Mouse (Mus musculus): Measurements from ENCODE around the gene Nsun4. TPM values are rescaled to one million over a fixed set of nuclear protein-coding genes. Genes with fewer than 3 reads are reported as not detected.

The Nsun4 gene
- 16.9 and 18.9 TPM in 2 replicates for polyA plus RNA-seq (2016; fragmentation: Nextera tagmentation; extraction: Ambion mirVana)

DNA sequence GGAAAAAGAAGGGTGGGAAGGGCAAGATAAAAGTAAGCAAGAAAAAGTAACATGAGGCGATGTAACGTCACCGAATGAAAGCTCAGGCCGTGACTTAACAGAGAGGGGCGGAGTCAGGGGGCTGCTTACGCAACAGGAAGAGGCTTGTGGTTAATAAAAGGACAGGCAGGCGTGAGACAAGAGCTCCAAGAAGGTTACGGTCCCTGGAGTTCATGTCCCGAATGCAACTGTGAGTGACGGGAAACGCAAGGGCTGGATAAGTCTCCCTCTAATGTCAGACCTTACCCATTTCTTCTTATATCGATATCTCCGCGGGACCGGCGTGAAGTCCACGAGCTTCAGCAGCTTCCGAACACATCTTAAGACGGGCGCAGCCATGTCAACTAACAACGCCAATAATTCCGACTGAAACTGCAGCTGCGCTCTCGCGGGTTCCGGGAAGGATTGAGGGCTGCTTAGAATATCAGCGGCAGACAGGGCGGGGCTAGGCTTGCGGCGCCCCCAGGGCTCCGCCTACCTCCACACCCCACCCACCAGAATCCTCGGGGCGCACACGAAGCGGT, at the start of gene Nsun4:
TSS of gene Nsun4 (minus strand) at position 478 of the 563 bp plus-strand sequence.
- Histone ChIP-seq H3K4me3 (replicated peaks) (peak within 1 kb of the TSS; percentile 57), H3K4me2 (peak within 1 kb of the TSS; percentile 81), H3K27ac (peak within 1 kb of the TSS; percentile 91), H3K27me3 (0 out of 2 replicates have a peak, but pooled peaks cover 4% of the 10 kb centered on the region), H3K4me1 (peaks cover 19% of the 10 kb centered on the region), H3K36me3 (replicated peaks) (no peaks in the 10 kb centered on the region), H3K9me3 (no peaks in the 10 kb centered on the region), H3K9ac (peak within 1 kb of the TSS; percentile 60)
- under 1% methylated on average over 35 of the region's 35 CpGs for WGBS
- ATAC-seq (ENCODE audit: low FRiP score), result peak; percentile 96

DNA sequence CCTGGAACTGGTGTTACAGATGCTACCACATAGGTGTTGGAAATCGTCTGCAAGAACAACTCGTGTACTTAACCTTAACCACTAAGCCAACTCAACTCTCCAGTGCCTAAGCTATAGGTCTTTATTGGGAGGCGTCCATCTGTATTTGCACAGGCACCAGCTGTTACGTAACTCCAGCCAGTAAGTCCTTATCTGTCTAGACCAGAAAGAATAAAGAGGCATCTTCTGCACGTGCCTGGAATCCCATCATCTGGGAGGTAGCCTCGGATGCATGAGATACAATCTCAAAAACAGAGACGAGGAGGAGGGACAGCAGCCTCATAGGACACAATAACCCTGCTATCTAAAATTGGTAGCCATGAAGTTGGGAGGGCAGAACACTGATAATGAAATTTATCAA, 47.3 kb upstream of the Nsun4 start:
- WGBS, result 91% methylated on average over 7 of the region's 7 CpGs
- ATAC-seq (ENCODE audit: low FRiP score), result no peak
- peaks cover 88% of the 10 kb centered on the region for H3K36me3 ChIP-seq (replicated peaks)

DNA sequence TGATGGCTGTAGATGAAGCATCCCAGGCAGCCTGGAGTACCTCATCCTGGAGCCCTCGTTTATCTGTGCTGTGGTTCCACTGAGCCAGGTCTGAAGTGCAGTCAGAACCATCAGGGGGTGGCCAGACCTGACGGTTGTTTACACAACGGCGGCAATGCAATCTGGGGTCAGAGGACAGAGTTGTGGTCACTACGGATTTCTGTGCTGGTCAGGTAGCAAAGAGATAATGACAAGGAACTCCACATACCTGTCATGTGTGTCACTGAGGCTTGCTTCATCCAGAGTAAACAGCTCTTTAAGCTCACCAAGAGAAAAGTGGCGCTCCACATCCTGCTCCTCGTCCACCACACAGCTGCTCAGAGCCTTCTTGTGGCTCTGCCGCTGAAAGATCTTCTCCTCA, 43.5 kb upstream of the Nsun4 start:
- WGBS, result 91% methylated on average over 8 of the region's 8 CpGs
- Histone ChIP-seq H3K9ac (no peak overlapping the region), H3K4me3 (replicated peaks) (no peak overlapping the region), H3K27me3 (no peaks in the 10 kb centered on the region), H3K4me2 (no peak overlapping the region), H3K27ac (no peak overlapping the region), H3K9me3 (no peaks in the 10 kb centered on the region), H3K4me1 (no peaks in the 10 kb centered on the region), H3K36me3 (replicated peaks) (peaks cover 96% of the 10 kb centered on the region)
- no peak for ATAC-seq (ENCODE audit: low FRiP score)

More for the DNA sequence above, 47.3 kb upstream of the Nsun4 start:
- Histone ChIP-seq H3K9ac (no peak overlapping the region), H3K4me3 (replicated peaks) (no peak overlapping the region), H3K27me3 (no peaks in the 10 kb centered on the region), H3K9me3 (no peaks in the 10 kb centered on the region), H3K4me2 (no peak overlapping the region), H3K27ac (no peak overlapping the region), H3K4me1 (no peaks in the 10 kb centered on the region)

DNA sequence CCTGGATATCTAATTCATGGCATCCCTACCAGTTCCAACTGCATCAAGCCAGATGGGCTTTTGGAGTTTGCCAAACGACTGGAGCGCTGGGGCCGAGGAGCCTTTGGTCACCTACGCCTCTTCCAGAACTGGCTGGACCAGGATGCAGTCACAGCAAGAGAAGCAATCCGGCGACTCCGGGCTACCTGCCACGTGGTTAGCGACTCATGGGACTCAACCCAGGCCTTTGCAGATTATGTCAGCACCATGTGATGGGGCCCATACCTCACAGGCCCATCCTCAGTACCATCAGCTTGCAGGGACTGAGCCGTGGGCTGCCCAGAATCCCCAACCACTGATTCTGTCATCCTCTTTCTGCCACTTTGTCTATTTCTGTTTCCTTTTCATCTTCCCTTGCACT, 42.6 kb upstream of the Nsun4 start:
- no peaks in the 10 kb centered on the region for H3K27me3 ChIP-seq
- ATAC-seq (ENCODE audit: low FRiP score), result no peak
- H3K27ac ChIP-seq, result no peak overlapping the region
- peaks cover 97% of the 10 kb centered on the region for H3K36me3 ChIP-seq (replicated peaks)
- H3K9ac ChIP-seq, result no peak overlapping the region
- H3K9me3 ChIP-seq, result no peaks in the 10 kb centered on the region
- H3K4me2 ChIP-seq, result no peak overlapping the region
- H3K4me3 ChIP-seq (replicated peaks), result no peak overlapping the region
- no peaks in the 10 kb centered on the region for H3K4me1 ChIP-seq
- WGBS, result 92% methylated on average over 10 of the region's 10 CpGs

DNA sequence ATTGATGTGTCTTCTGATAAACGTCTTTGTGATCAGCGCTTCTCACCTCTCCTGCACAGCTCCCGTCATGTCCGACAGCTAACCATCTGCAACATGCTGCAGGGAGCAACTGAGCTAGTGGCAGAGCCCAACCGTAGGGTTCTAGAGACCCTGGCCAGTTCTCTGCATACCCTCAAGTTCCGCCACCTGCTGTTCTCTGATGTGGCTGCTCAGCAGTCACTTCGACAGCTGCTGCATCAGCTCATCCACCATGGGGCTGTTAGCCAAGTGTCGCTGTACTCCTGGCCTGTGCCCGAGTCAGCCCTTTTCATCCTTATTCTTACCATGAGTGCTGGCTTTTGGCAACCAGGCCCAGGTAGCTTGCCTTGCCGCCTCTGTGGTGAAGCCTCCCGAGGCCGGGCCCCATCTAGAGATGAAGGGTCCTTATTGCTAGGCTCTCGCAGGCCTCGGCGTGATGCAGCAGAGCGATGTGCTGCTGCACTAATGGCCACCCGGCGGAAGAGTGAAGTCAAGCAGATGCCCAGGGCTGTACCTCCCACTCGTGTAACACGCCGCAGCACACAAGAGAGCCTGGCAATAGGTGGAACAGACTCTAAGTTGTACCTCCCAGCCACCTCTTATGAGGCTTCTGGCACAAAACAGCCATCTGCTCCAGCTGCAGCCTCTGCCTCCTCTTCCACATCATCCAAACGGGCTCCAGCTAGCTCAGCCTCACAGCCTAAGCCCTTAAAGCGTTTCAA, 35.0 kb upstream of the Nsun4 start:
- no peak for ATAC-seq (ENCODE audit: low FRiP score)
- Histone ChIP-seq H3K4me1 (no peaks in the 10 kb centered on the region), H3K36me3 (replicated peaks) (peaks cover 77% of the 10 kb centered on the region), H3K4me3 (replicated peaks) (no peak overlapping the region), H3K27me3 (no peaks in the 10 kb centered on the region), H3K4me2 (no peak overlapping the region), H3K9me3 (no peaks in the 10 kb centered on the region), H3K9ac (no peak overlapping the region), H3K27ac (no peak overlapping the region)
- WGBS, result 92% methylated on average over 23 of the region's 23 CpGs

DNA sequence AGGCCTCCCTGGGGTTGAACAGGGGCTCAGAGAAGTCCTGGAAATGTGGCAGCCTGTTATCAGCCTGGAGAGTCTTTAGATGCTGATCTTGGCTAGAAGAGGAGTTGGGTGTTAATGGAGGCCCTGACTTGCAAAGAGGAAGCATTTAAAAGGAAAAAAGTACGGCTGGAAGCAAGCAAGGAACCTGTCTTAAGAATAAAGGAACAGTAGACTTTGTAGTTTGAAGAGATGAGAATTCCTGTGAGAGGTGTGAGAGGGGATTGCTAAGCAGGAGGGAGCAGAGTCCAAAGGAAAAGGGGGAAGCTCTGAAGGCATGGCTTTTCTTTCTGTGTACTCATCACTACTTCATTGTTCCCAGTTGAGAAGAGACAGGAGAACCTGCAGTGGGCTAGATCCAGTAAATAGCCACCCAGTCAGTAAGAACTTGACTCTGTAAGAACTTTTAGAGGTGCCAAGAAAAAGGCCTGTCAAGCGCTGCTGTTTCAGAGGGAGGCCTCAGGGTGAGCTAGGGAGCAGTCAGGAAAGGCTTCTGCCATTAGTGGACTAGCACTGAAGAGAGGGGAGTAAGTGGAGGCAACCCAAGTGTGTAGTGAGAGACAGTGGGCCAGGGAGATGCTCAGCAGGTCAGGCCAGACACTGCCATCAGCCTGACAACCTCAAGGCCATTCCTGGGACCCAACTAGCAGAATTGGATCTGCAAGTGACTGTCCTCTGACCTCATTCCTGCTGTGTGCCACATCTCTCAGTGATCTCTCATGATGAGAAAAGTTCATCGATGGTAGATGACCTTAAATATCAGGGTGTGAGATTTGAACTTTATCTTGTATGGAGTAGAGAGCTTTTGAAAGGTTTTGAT, 23.8 kb upstream of the Nsun4 start:
- Histone ChIP-seq H3K4me2 (peak overlapping the region; percentile 92), H3K36me3 (replicated peaks) (peaks cover 26% of the 10 kb centered on the region), H3K27me3 (no peaks in the 10 kb centered on the region), H3K9me3 (no peaks in the 10 kb centered on the region), H3K27ac (peak overlapping the region; percentile 99; the same call in 1 of the 2 replicates), H3K4me3 (replicated peaks) (peak overlapping the region; percentile 97), H3K9ac (peak overlapping the region; percentile 98), H3K4me1 (peaks cover 28% of the 10 kb centered on the region)
- WGBS, result 66% methylated on average over 3 of the region's 3 CpGs
- no peak for ATAC-seq (ENCODE audit: low FRiP score)

DNA sequence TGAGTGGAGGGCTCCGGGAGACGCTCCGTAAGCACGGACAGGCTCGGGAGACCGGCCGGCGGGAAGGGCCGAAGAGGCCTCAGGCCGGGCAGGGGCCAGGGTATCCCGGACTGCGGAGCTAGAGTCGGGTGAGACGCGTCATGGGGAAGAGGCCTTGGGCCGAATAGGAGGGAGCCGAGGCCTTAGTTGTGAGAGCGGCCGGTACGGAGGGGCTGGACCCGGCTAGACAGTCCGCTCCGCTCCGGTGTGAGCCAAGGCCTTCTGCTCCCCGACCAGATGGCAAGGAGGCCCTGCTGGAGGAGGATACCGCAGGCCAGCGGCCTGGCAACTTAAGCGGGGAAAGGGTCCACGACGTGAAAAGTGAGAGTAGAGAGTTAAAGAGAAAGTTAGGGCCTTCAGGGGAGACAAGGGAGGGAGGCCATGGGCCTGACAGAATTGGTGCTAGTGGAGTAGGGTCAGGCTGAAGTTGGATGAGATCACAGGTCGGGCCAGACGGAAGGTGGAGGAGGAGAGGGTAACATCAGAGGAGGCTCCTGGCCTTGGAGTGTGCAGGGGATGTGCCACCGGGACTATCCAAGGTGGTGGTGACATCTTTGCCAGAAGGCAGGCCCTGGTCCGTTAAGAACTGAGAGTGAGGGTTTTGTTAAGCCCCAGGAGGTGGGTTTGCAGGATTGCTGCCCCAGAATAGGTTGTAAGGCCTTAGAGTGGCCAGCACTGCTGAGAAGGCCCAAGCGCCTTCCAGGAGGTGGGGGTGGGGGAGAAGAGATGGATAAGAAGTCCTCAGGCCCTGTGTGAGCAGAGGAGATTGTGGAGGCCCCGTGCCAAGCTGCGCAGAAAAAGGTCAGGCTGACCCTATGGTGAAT, 22.9 kb upstream of the Nsun4 start:
- Histone ChIP-seq H3K27ac (peak overlapping the region; percentile 99), H3K4me1 (peaks cover 32% of the 10 kb centered on the region), H3K36me3 (replicated peaks) (peaks cover 22% of the 10 kb centered on the region), H3K27me3 (no peaks in the 10 kb centered on the region), H3K9ac (peak overlapping the region; percentile 98), H3K4me2 (peak overlapping the region; percentile 92), H3K4me3 (replicated peaks) (peak overlapping the region; percentile 97), H3K9me3 (no peaks in the 10 kb centered on the region)
- WGBS, result 2% methylated on average over 37 of the region's 37 CpGs
- ATAC-seq (ENCODE audit: low FRiP score), result peak; percentile 21

DNA sequence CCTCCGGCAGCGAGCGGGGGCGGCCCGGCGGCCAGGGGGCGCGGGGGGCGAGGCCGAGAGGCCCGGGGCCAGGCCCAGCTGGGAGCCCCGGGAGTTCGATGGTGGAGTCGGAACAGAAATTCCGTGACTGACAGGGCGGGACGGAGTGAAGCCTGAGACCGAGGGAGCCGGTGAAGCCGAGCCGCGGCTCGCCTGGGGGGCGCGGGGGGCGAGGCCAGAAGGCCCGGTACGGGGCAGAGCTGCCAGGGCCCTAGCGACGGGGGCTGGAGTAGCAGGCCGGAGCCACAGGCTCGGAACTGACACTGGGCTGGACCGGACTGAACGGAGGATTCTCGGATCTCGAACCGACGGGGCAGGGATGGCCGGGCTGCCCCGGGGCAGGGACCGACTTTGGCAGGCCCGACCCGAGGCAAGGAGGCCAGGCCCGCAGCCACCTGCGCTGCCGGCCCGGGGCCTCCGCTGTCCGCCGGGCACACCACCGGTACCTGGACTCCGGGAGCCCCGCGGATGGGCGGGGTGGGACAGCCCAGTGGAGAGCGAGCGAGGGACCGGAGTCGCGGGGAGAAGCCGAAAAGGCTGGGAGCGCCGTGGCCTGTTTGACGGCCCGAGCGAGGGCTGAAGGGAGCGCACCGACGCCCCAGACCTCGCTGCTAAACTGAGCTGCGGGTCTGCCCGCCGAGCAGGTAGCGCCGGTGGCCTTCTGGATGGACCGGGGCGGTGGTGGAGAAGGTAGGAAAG, 22.1 kb upstream of the Nsun4 start:
- Histone ChIP-seq H3K27me3 (no peaks in the 10 kb centered on the region), H3K36me3 (replicated peaks) (peaks cover 15% of the 10 kb centered on the region), H3K4me2 (peak overlapping the region; percentile 92), H3K4me1 (peaks cover 32% of the 10 kb centered on the region), H3K4me3 (replicated peaks) (peak overlapping the region; percentile 97), H3K9me3 (no peaks in the 10 kb centered on the region), H3K27ac (peak overlapping the region; percentile 99), H3K9ac (peak overlapping the region; percentile 98)
- peak; percentile 77 for ATAC-seq (ENCODE audit: low FRiP score)
- WGBS, result under 1% methylated on average over 76 of the region's 77 CpGs

DNA sequence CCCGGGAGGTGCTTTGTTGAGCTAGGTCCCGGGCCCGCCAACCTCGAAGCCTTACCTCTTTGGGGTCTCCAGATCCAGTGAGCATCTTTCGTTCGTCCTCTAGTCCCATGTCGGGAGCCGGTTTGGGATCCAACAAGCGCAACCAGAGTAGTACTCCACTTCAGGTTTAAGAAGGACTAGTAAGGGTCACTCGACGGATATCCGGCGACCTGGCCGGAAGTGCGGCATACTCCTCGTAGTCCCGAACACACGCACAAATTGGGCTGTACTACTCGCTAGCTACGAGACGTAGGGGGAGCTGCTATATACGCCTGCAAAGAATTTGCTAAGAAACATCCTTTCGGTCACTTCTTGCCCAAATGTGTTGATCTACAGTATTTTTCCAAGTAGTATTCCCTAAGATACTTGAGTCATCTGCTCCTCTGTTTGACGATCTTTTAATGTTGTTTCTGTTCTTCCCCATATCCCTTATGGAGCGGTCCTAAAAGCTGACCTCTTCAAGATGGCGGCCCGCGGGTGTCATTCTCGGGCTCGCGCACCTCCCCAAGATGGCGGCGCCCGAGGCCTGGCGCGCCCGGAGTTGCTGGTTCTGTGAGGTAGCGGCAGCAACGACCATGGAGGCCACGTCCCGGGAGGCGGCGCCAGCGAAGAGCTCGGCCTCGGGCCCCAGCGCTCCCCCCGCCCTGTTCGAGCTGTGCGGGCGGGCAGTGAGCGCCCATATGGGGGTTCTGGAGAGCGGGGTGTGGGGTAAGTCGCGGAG, 21.4 kb upstream of the Nsun4 start, which contains the start of the genes Uqcrh and Lrrc41:
TSS of gene Uqcrh (minus strand) at position 211 of the 760 bp plus-strand sequence.
TSS of gene Lrrc41 (plus strand) at position 409 of the 760 bp plus-strand sequence.
- Histone ChIP-seq H3K4me2 (peak within 1 kb of the TSS; percentile 92), H3K9ac (peak within 1 kb of the TSS; percentile 98), H3K27me3 (no peaks in the 10 kb centered on the region), H3K9me3 (no peaks in the 10 kb centered on the region), H3K36me3 (replicated peaks) (peaks cover 14% of the 10 kb centered on the region), H3K4me3 (replicated peaks) (peak within 1 kb of the TSS; percentile 97), H3K4me1 (peaks cover 32% of the 10 kb centered on the region), H3K27ac (peak within 1 kb of the TSS; percentile 99)
- ATAC-seq (ENCODE audit: low FRiP score), result peak; percentile 93
- whole genome bisulfite sequencing, result under 1% methylated on average over 55 of the region's 55 CpGs

DNA sequence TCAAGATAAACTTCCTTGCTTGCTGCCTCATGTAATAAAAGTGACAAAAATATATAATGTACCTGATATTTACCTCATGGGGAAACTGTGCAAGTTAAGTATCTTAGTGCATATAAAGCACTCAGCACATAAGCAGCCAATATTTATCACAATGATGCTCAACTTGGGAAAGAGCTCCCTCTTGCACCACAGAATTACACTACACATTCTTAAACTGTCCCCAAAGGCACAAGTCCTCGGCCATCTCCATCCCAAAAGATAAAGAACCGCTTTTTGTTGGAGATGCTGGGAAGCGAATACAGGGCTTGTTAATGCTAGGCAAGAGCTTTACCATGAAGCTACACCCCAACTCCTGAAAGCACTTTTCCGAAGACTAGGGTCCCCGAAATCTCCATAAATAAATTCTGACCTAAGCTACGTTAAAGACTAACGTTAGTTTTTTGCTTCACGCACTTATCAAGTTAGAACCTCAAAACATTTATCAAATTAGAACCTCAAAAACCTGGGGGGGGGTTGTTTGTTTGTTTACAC, 20.5 kb upstream of the Nsun4 start:
- Histone ChIP-seq H3K4me2 (peak overlapping the region; percentile 92), H3K27ac (peak overlapping the region; percentile 99; the same call in 1 of the 2 replicates), H3K4me1 (peaks cover 32% of the 10 kb centered on the region), H3K27me3 (no peaks in the 10 kb centered on the region), H3K4me3 (replicated peaks) (peak overlapping the region; percentile 97), H3K9ac (peak overlapping the region; percentile 98), H3K9me3 (no peaks in the 10 kb centered on the region), H3K36me3 (replicated peaks) (peaks cover 12% of the 10 kb centered on the region)
- 3% methylated on average over 8 of the region's 8 CpGs for WGBS
- no peak for ATAC-seq (ENCODE audit: low FRiP score)
